Mouse (Mus musculus): ENCODE results near the gene Zmynd19.

DNA sequence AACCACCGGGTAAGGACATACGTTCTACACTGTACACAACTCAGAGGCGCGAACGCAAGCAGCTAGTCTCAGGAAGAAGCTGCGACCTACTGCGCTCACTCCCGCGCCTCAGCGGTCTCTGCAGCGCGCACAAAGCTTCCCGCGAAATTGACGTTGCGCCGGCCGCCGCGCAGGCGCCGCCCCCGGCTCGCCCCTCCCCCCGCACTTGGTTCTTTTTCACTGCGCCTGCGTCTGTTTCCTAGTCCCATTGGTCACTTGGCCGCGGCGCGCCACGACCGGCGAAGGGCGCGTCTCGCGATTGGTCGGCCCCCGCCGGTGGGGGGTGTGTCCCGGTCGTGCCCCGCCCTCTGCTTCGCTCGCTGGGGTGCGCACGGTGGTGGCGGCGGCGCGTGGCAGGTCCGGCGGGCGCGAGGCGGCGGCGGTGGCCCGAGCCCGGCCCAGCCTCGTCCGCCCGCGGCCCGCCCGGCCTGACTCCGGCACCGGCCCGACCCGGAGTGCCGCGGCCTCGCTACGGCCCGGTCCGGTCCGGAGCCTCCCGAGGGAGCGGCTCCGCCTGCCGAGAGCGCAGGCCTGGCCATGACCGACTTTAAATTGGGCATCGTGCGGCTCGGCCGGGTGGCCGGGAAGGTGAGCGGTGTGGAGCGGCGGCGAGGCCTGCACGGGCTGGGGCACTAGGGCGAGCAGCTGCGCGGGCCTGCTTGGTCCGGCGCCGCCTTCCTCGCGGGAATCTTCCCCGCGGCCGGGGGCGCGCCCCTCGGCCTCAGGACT, at the start of gene Zmynd19:
- TF ChIP-seq CTCF (conservative IDR thresholded peaks at IDR 0.05; ENCODE audit: insufficient read depth, insufficient read length, low read depth, low read length) (no peak), POLR2A (IDR thresholded peaks at IDR 0.05; ENCODE audit: low read depth, low read length) (no peak)
